Mouse (Mus musculus): ENCODE data around the gene Rcc2. TPM values are rescaled to one million over a fixed set of nuclear protein-coding genes. Genes with fewer than 3 reads are reported as not detected.
A peak's percentile ranks its signal among the peaks of the same experiment; 100 is the strongest.

The Rcc2 gene
- polyA plus RNA-seq, 1 experiment, result 63.4 TPM

DNA sequence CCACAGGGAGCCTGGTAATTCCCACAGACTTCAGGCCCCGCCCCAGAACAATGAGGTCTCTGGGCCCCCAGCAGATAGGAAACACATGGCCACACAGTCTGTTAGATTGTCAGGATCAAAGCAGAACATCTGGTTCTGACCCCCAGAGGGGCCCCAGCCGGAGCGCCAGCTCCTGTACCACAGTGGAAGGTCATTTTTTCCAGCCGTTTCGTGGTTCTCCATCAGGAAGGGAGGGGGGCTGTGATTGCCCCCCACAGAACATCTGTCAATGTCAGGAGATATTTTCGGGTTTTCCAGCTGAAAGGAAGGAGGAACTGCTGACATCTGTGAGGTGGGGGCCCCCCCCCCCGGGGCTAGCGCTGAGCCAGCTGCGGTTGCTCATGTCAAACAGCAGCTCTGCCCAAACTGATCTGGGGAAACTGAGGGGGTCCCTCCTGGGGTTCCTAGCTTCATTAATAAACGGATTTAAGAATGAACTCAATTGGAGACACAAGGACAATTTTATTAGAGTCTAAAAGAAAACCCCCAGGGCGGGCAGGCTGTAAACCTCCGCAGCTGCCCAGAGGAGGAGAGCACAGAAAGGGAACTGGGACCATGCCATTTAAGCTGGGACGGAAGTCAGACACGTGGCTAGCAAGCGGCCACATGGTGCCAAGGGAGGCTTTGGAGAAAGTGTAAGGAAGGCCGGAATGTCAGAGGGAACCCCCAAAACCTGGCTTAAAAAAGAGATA is 16.0 kb upstream of the Rcc2 start:
- Histone ChIP-seq H3K27ac (ENCODE audit: insufficient read depth, low read depth, low read length) (peak overlapping the region; percentile 95), H3K4me3 (ENCODE audit: insufficient read depth, low read length) (peak overlapping the region; percentile 34), H3K4me1 (ENCODE audit: control insufficient read depth, insufficient read depth, low read length) (peaks cover 31% of the 10 kb centered on the region)
- no peak for TF ChIP-seq POLR2A (IDR thresholded peaks at IDR 0.05; ENCODE audit: borderline replicate concordance, low read depth, low read length)
- no peak for TF ChIP-seq CTCF (IDR thresholded peaks at IDR 0.05; ENCODE audit: low read depth, low read length)

GRCm38 (mm10) chr4:140684881-140685303 is 15.4 kb upstream of the Rcc2 start:
- peaks cover 37% of the 10 kb centered on the region for H3K4me1 ChIP-seq (ENCODE audit: control insufficient read depth, insufficient read depth, low read length)
- no peak overlapping the region for H3K4me3 ChIP-seq (ENCODE audit: insufficient read depth, low read length)
- TF ChIP-seq CTCF (IDR thresholded peaks at IDR 0.05; ENCODE audit: low read depth, low read length), result no peak
- TF ChIP-seq POLR2A (IDR thresholded peaks at IDR 0.05; ENCODE audit: borderline replicate concordance, low read depth, low read length), result no peak
- H3K27ac ChIP-seq (ENCODE audit: insufficient read depth, low read depth, low read length), result peak overlapping the region; percentile 95

GRCm38 (mm10) chr4:140688044-140688825 is 12.1 kb upstream of the Rcc2 start:
- Histone ChIP-seq H3K4me3 (ENCODE audit: insufficient read depth, low read length) (no peak overlapping the region), H3K27ac (ENCODE audit: insufficient read depth, low read depth, low read length) (peak overlapping the region; percentile 75), H3K4me1 (ENCODE audit: control insufficient read depth, insufficient read depth, low read length) (peaks cover 48% of the 10 kb centered on the region)
- TF ChIP-seq POLR2A (IDR thresholded peaks at IDR 0.05; ENCODE audit: borderline replicate concordance, low read depth, low read length) (no peak), CTCF (IDR thresholded peaks at IDR 0.05; ENCODE audit: low read depth, low read length) (no peak)

DNA sequence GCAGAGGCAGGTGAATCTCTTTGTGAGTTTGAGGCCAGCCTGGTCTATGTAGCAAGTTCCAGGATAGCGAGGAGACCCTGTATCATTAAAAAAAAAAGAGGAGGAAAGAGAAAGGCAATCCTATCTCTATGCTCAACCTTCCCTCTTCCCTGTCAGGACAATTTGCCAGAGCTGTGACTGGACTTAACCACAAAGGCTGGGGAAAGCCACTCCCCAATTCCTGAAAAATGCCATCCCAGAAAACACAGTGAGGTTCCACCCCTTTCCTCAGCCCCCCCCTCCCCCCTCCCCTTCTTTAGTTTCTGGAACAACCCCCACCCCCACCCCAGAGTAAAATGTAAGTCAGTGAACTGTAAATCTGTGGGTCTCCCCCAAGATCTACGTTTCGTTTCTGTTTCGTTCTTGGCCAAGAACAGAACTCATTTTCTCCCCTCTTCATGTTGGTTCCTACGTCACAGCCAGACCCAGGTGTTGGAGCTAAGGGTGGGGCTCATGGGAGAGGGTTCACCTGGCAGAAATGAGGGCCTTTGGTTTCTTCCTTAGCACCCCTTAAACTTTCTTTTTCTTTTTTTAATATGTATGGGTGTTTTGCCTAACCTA is 11.4 kb upstream of the Rcc2 start:
- TF ChIP-seq CTCF (IDR thresholded peaks at IDR 0.05; ENCODE audit: low read depth, low read length) (no peak), POLR2A (IDR thresholded peaks at IDR 0.05; ENCODE audit: borderline replicate concordance, low read depth, low read length) (no peak)
- H3K4me3 ChIP-seq (ENCODE audit: insufficient read depth, low read length), result no peak overlapping the region
- peaks cover 42% of the 10 kb centered on the region for H3K4me1 ChIP-seq (ENCODE audit: control insufficient read depth, insufficient read depth, low read length)
- H3K27ac ChIP-seq (ENCODE audit: insufficient read depth, low read depth, low read length), result peak overlapping the region; percentile 75

- Histone ChIP-seq H3K4me1 (ENCODE audit: control insufficient read depth, insufficient read depth, low read length) (peaks cover 38% of the 10 kb centered on the region), H3K4me3 (ENCODE audit: insufficient read depth, low read length) (no peak overlapping the region), H3K27ac (ENCODE audit: insufficient read depth, low read depth, low read length) (no peak overlapping the region)
- TF ChIP-seq POLR2A (IDR thresholded peaks at IDR 0.05; ENCODE audit: borderline replicate concordance, low read depth, low read length) (no peak), CTCF (IDR thresholded peaks at IDR 0.05; ENCODE audit: low read depth, low read length) (no peak)
Measured at GRCm38 (mm10) chr4:140689873-140690655, 10.3 kb upstream of the Rcc2 start.

DNA sequence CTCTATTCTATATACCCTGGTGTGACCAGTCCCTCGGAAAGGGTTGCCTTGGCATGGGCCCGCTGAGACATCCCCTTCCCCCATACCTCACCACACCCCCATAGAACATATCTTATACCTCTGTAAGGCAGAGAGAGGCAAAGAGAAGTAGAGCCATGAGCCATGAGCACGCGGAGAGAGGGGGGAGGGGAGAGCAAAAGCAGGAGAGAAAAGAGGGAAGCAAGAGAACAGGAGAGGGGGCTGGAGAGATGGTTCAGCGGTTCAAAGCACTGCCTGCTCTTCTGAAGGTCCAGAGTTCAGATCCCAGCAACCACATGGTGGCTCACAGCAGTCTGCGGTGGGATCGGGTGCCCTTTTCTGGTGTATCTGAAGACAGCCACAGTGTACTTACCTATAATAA is 8.9 kb upstream of the Rcc2 start:
- peaks cover 31% of the 10 kb centered on the region for H3K4me1 ChIP-seq (ENCODE audit: control insufficient read depth, insufficient read depth, low read length)
- H3K27ac ChIP-seq (ENCODE audit: insufficient read depth, low read depth, low read length), result no peak overlapping the region
- no peak overlapping the region for H3K4me3 ChIP-seq (ENCODE audit: insufficient read depth, low read length)
- no peak for TF ChIP-seq POLR2A (IDR thresholded peaks at IDR 0.05; ENCODE audit: borderline replicate concordance, low read depth, low read length)
- no peak for TF ChIP-seq CTCF (IDR thresholded peaks at IDR 0.05; ENCODE audit: low read depth, low read length)

DNA sequence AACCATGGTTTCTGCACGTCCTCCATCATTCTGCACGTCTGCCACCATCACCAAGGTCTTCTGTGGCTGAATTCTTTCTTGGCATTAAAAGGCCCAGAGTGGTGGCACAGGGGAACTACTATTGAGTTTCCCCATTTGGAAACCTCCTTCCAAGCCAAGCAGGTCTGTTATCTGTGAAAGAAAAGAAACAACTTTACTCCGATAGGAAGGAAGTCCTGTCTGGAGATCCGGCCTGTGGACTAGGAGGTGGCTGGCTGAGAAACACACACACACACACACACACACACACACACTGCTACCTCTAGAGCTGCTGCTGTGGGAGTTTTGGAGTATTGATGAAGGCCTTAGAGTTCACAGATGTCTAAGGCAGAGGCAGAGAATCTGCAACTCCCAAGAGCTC is 6.8 kb upstream of the Rcc2 start:
- TF ChIP-seq CTCF (IDR thresholded peaks at IDR 0.05; ENCODE audit: low read depth, low read length) (no peak), POLR2A (IDR thresholded peaks at IDR 0.05; ENCODE audit: borderline replicate concordance, low read depth, low read length) (no peak)
- Histone ChIP-seq H3K4me3 (ENCODE audit: insufficient read depth, low read length) (no peak overlapping the region), H3K4me1 (ENCODE audit: control insufficient read depth, insufficient read depth, low read length) (peaks cover 29% of the 10 kb centered on the region), H3K27ac (ENCODE audit: insufficient read depth, low read depth, low read length) (no peak overlapping the region)

GRCm38 (mm10) chr4:140694551-140695060 is 5.7 kb upstream of the Rcc2 start:
- Histone ChIP-seq H3K4me3 (ENCODE audit: insufficient read depth, low read length) (no peak overlapping the region), H3K27ac (ENCODE audit: insufficient read depth, low read depth, low read length) (no peak overlapping the region), H3K4me1 (ENCODE audit: control insufficient read depth, insufficient read depth, low read length) (peaks cover 23% of the 10 kb centered on the region)
- TF ChIP-seq CTCF (IDR thresholded peaks at IDR 0.05; ENCODE audit: low read depth, low read length), result no peak
- TF ChIP-seq POLR2A (IDR thresholded peaks at IDR 0.05; ENCODE audit: borderline replicate concordance, low read depth, low read length), result no peak

DNA sequence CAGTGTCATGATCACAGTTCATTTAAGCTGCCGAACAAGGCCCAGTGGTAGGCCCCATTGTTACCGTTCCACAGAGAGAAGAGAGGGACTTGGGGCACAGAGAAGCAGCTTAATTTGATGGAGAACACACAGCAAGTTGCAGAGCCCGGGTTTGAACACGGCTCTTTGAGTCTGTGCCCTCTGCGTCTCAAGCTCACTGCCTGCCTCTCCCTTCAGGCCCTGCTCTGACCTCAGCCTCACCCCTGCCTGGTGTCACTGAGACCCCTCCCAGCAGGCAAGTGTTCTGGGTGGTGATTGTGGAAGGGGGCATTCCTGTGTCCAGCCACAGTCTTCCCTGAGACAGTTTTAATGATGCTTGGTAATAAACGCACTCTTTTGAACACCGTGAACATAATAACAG is 5.2 kb upstream of the Rcc2 start:
- TF ChIP-seq POLR2A (IDR thresholded peaks at IDR 0.05; ENCODE audit: borderline replicate concordance, low read depth, low read length), result no peak
- TF ChIP-seq CTCF (IDR thresholded peaks at IDR 0.05; ENCODE audit: low read depth, low read length), result no peak
- Histone ChIP-seq H3K27ac (ENCODE audit: insufficient read depth, low read depth, low read length) (no peak overlapping the region), H3K4me1 (ENCODE audit: control insufficient read depth, insufficient read depth, low read length) (peaks cover 18% of the 10 kb centered on the region), H3K4me3 (ENCODE audit: insufficient read depth, low read length) (no peak overlapping the region)

Data from bone marrow macrophage, adult 2 months (primary cell).